Mouse (Mus musculus) midbrain, embryonic 14.5 days (tissue): ENCODE results near the gene Ptgis. TPM values are rescaled to one million over a fixed set of nuclear protein-coding genes. Genes with fewer than 3 reads are reported as not detected.

ENCODE experiments used
- ATAC-seq: fragments of 200-750 bp; cut with Nextera tagmentation; 2 replicates; pipeline ENCODE4 v1.8.0; 2017; ENCODE audit warnings: moderate number of reproducible peaks, moderate library complexity; ENCODE audit not compliant: low FRiP score, low TSS enrichment
- DNase-seq: peaks from one replicate; pipeline ENCODE4 v3.0.0-alpha.2; 2015
- H3K27ac ChIP-seq: fragments of 300-500 bp; sonication (generic); replicated peaks from 2 replicates; pipeline ENCODE4 v1.5.1; 2014; ENCODE audit warnings: mild to moderate bottlenecking, low read depth, low read length, moderate library complexity
- H3K27me3 ChIP-seq: fragments of 300-500 bp; sonication (generic); 2 replicates; pipeline ENCODE4 v1.6.1; 2014; ENCODE audit warnings: low read length, control low read depth, mixed read lengths; ENCODE audit not compliant: control insufficient read depth, insufficient read depth
- H3K36me3 ChIP-seq: fragments of 300-500 bp; sonication (generic); 2 replicates; pipeline ENCODE4 v1.6.1; 2014; ENCODE audit warnings: low read length, control low read depth; ENCODE audit not compliant: control insufficient read depth, insufficient read depth
- H3K4me1 ChIP-seq: fragments of 300-500 bp; sonication (generic); 2 replicates; pipeline ENCODE4 v1.6.1; 2014; ENCODE audit warnings: mild to moderate bottlenecking, antibody characterized with exemption, low read length, control low read depth; ENCODE audit not compliant: control insufficient read depth, insufficient read depth
- H3K4me2 ChIP-seq: fragments of 300-500 bp; sonication (generic); 2 replicates; pipeline ENCODE4 v1.6.1; 2014; ENCODE audit warnings: mild to moderate bottlenecking, low read length, moderate library complexity
- H3K4me3 ChIP-seq: fragments of 300-500 bp; sonication (generic); replicated peaks from 2 replicates; pipeline ENCODE4 v1.5.1; 2014; ENCODE audit warnings: low read depth, low read length
- H3K9ac ChIP-seq: fragments of 300-500 bp; sonication (generic); replicated peaks from 2 replicates; pipeline ENCODE4 v1.6.1; 2014; ENCODE audit warnings: mild to moderate bottlenecking, low read length, moderate library complexity
- H3K9me3 ChIP-seq: fragments of 300-500 bp; sonication (generic); 2 replicates; pipeline ENCODE4 v1.6.1; 2016; ENCODE audit warnings: low read length, control low read depth, mixed read lengths; ENCODE audit not compliant: control insufficient read depth
- WGBS: fragments of 180-500 bp; shearing (Covaris S2); extraction: QIAGEN DNeasy Blood & Tissue Kit; methylation state at CpG from one replicate; pipeline ENCODE4 v1.1.7; 2014; 5-methylcytosine and 5-hydroxymethylcytosine counted together
- polyA plus RNA-seq: library from polyadenylated mRNA; unstranded; fragments of >200 nt; fragmentation: Nextera tagmentation; extraction: Ambion mirVana; gene quantifications from 2 replicates; pipeline ENCODE4 v1.2.1, GENCODE M21; 2014

Ptgis gene
- polyA plus RNA-seq, 1 experiment from 2014 or later, result 5.3 TPM

- H3K4me3 ChIP-seq, result no peak overlapping the region
- H3K36me3 ChIP-seq, result no peaks in the 10 kb centered on the region
- no peaks in the 10 kb centered on the region for H3K27me3 ChIP-seq
- no peak overlapping the region for H3K9ac ChIP-seq
- no peak overlapping the region for H3K4me2 ChIP-seq
- DNase-seq (no peak), ATAC-seq (no peak)
- H3K9me3 ChIP-seq, result no peaks in the 10 kb centered on the region
- peaks cover 4% of the 10 kb centered on the region; the same call in 1 of the 2 replicates for H3K4me1 ChIP-seq
- no peak overlapping the region for H3K27ac ChIP-seq
- WGBS, result 92% methylated on average over 5 of the region's 5 CpGs
Measured at GRCm38 (mm10) chr2:167253476-167253875, 13.1 kb upstream of the Ptgis start.

- Histone ChIP-seq H3K4me2 (no peak overlapping the region), H3K9me3 (no peaks in the 10 kb centered on the region), H3K36me3 (no peaks in the 10 kb centered on the region), H3K4me1 (peaks cover 4% of the 10 kb centered on the region; the same call in 1 of the 2 replicates), H3K9ac (no peak overlapping the region), H3K27ac (no peak overlapping the region), H3K27me3 (no peaks in the 10 kb centered on the region), H3K4me3 (no peak overlapping the region)
- 36% methylated on average over 3 of the region's 3 CpGs for WGBS
- ATAC-seq (no peak), DNase-seq (no peak)
Measured at GRCm38 (mm10) chr2:167252057-167252687, 11.8 kb upstream of the Ptgis start.

GRCm38 (mm10) chr2:167250736-167251337, 10.4 kb upstream of the Ptgis start:
- Histone ChIP-seq H3K36me3 (no peaks in the 10 kb centered on the region), H3K27me3 (no peaks in the 10 kb centered on the region), H3K4me1 (peaks cover 4% of the 10 kb centered on the region; the same call in 1 of the 2 replicates), H3K27ac (no peak overlapping the region), H3K4me3 (no peak overlapping the region), H3K9me3 (no peaks in the 10 kb centered on the region), H3K9ac (no peak overlapping the region), H3K4me2 (no peak overlapping the region)
- WGBS, result 30% methylated on average over 7 of the region's 7 CpGs
- peak; percentile 15 for DNase-seq
- no peak for ATAC-seq

DNA sequence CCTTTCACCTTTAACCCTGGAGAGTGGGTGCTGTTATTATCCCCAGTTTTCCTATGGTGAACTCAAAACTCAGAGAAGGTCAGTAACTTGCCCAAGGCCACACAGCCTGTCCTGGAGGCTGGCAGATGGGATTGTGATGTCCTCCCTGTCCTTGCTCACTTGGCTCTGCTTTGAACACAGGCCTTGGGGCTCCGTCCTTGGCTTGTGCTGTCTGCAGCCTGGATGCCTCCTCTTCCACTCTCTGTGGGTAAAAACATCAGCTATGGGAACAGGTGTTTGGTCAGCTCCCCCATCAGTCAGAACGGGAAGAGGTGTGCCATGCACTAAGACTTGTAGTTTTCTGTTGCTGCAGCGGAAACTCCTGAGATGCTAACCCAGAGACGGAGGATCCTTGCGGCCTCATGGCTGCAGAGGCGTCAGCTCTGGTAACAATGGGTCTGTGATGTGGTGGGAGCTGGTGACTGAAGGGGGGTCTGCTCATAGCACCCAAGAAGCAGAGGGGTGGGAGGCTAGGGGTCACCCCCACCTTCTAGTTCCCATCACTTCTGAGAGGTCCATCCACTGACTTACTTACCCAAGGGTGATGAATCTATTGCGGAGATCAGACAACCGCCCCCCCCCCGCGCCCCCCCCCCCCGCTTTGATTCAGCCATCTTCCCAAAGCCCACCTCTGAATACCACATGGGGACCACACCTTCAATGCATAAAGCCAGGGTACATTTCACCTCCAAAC, 9.8 kb upstream of the Ptgis start:
- no peak overlapping the region for H3K4me3 ChIP-seq
- H3K27ac ChIP-seq, result no peak overlapping the region
- no peak for DNase-seq
- H3K9ac ChIP-seq, result no peak overlapping the region
- H3K36me3 ChIP-seq, result no peaks in the 10 kb centered on the region
- H3K4me2 ChIP-seq, result no peak overlapping the region
- ATAC-seq, result no peak
- no peaks in the 10 kb centered on the region for H3K9me3 ChIP-seq
- peaks cover 4% of the 10 kb centered on the region; the same call in 1 of the 2 replicates for H3K4me1 ChIP-seq
- 49% methylated on average over 10 of the region's 11 CpGs for WGBS
- no peaks in the 10 kb centered on the region for H3K27me3 ChIP-seq

DNA sequence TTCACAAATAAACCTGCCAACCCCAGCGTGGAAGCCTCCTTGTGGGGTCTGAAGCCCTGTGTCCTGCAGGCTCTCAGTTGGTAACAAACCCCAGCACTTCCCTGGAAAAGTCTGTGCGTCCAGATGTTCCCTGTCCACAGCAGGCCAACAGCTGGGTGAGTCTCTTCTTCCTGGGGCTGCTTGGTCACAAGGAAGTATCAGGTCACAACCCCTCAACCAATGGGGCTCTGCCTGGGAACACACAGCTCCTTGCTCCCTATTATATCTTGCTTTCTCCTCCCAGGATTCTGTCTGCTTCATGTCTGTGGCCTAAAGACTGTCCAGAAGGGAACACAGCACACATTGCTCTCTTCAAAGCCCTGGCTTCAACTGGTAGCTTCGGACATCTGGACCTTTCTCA, 9.2 kb upstream of the Ptgis start:
- Histone ChIP-seq H3K27ac (no peak overlapping the region), H3K4me1 (peaks cover 4% of the 10 kb centered on the region; the same call in 1 of the 2 replicates), H3K9me3 (no peaks in the 10 kb centered on the region), H3K27me3 (no peaks in the 10 kb centered on the region), H3K9ac (no peak overlapping the region), H3K4me2 (no peak overlapping the region), H3K36me3 (no peaks in the 10 kb centered on the region), H3K4me3 (no peak overlapping the region)
- WGBS, result 74% methylated on average over 3 of the region's 3 CpGs
- DNase-seq, result no peak
- no peak for ATAC-seq

GRCm38 (mm10) chr2:167247823-167248222, 7.4 kb upstream of the Ptgis start:
- Histone ChIP-seq H3K4me1 (peaks cover 4% of the 10 kb centered on the region; the same call in 1 of the 2 replicates), H3K4me2 (no peak overlapping the region), H3K9me3 (no peaks in the 10 kb centered on the region), H3K9ac (no peak overlapping the region), H3K36me3 (no peaks in the 10 kb centered on the region), H3K27ac (no peak overlapping the region), H3K4me3 (no peak overlapping the region), H3K27me3 (no peaks in the 10 kb centered on the region)
- WGBS, result 31% methylated on average over 2 of the region's 2 CpGs
- no peak for DNase-seq
- no peak for ATAC-seq

- H3K4me1 ChIP-seq, result no peaks in the 10 kb centered on the region
- H3K4me2 ChIP-seq, result no peak overlapping the region
- no peaks in the 10 kb centered on the region for H3K36me3 ChIP-seq
- WGBS, result 64% methylated on average over 7 of the region's 7 CpGs
- no peaks in the 10 kb centered on the region for H3K9me3 ChIP-seq
- no peak for DNase-seq
- H3K27ac ChIP-seq, result no peak overlapping the region
- ATAC-seq, result no peak
- no peak overlapping the region for H3K4me3 ChIP-seq
- H3K27me3 ChIP-seq, result no peaks in the 10 kb centered on the region
- no peak overlapping the region for H3K9ac ChIP-seq
Measured at GRCm38 (mm10) chr2:167246704-167247103, 6.3 kb upstream of the Ptgis start.

DNA sequence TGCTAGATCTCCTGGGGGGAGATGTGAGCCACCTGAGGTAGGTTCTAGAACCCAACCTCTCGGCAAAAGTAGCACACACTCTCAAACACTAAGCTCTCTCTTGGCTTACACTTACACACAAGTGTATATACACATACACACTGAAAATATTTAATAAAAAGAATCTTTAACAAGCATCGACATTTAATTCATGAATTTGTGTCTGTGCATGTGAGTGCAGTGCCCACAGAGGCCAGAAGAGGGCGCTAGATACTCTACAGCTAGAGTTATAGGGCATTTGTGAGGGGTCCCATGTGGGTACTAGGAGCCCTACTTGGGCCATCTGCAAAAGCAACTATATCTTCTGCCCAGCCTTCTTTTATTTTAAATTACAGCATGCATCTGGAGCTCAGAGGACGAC, 4.5 kb upstream of the Ptgis start:
- peaks cover 7% of the 10 kb centered on the region; the same call in 1 of the 2 replicates for H3K4me1 ChIP-seq
- H3K27me3 ChIP-seq, result no peaks in the 10 kb centered on the region
- H3K9ac ChIP-seq, result no peak overlapping the region
- H3K36me3 ChIP-seq, result no peaks in the 10 kb centered on the region
- DNase-seq, result no peak
- H3K27ac ChIP-seq, result no peak overlapping the region
- no peak for ATAC-seq
- H3K9me3 ChIP-seq, result no peaks in the 10 kb centered on the region
- H3K4me3 ChIP-seq, result no peak overlapping the region
- WGBS, result 75% methylated on average over 4 of the region's 4 CpGs
- H3K4me2 ChIP-seq, result no peak overlapping the region
